Mouse (Mus musculus) liver, adult 2 months (tissue): ENCODE measurements around the gene Gadd45g. TPM values are rescaled to one million over a fixed set of nuclear protein-coding genes. Genes with fewer than 3 reads are reported as not detected.
"Not testable (repeated sequence)": the region's sequence is repeated elsewhere in the genome, so short reads cannot be mapped to it uniquely, and the experiment has no call there.

ENCODE experiments used
- DNase-seq: peaks from one replicate; pipeline ENCODE4 v3.0.0-alpha.2; 2011; ENCODE audit warnings: low read depth, low spot score; ENCODE audit errors: extremely low read depth
- H3K27ac ChIP-seq: fragments of 200-500 bp; replicated peaks from 2 replicates; pipeline ENCODE4 v1.5.1; 2012; ENCODE audit warnings: low read depth, mild to moderate bottlenecking, control low read depth, inconsistent platforms, low read length; ENCODE audit not compliant: insufficient read depth
- H3K27me3 ChIP-seq: fragments of 200-500 bp; 2 replicates; pipeline ENCODE4 v1.6.1; 2012; ENCODE audit warnings: mild to moderate bottlenecking, moderate library complexity, low read length, inconsistent platforms; ENCODE audit not compliant: control insufficient read depth, insufficient read depth
- H3K36me3 ChIP-seq: fragments of 200-500 bp; 2 replicates; pipeline ENCODE4 v1.6.1; 2012; ENCODE audit warnings: low read length, inconsistent platforms; ENCODE audit not compliant: control insufficient read depth, insufficient read depth
- H3K4me1 ChIP-seq: fragments of 200-500 bp; 2 replicates; pipeline ENCODE4 v1.6.1; 2011; ENCODE audit warnings: low read length; ENCODE audit not compliant: control insufficient read depth, insufficient read depth
- H3K4me3 ChIP-seq: fragments of 200-500 bp; 2 replicates; pipeline ENCODE4 v1.5.1; 2011; ENCODE audit warnings: low read depth, mild to moderate bottlenecking, control low read depth, low read length, moderate library complexity; ENCODE audit not compliant: insufficient read depth
- H3K79me2 ChIP-seq: fragments of 200-500 bp; 2 replicates; pipeline ENCODE4 v1.6.1; 2012; ENCODE audit warnings: inconsistent platforms, mild to moderate bottlenecking, low read length, moderate library complexity; ENCODE audit not compliant: control insufficient read depth, insufficient read depth
- H3K9ac ChIP-seq: fragments of 200-500 bp; 2 replicates; pipeline ENCODE4 v1.6.1; 2012; ENCODE audit warnings: low read depth, mild to moderate bottlenecking, control low read depth, inconsistent platforms, low read length
- CTCF ChIP-seq: fragments of 200-500 bp; IDR thresholded peaks from 2 replicates; pipeline ENCODE4 v1.5.1; 2011; ENCODE audit warnings: low read depth, low read length, control low read depth
- POLR2A ChIP-seq: fragments of 200-500 bp; IDR thresholded peaks from 2 replicates; pipeline ENCODE4 v1.6.1; 2011; ENCODE audit warnings: low read length, control low read depth; ENCODE audit not compliant: insufficient read depth; ENCODE audit errors: extremely low read depth
- WGBS: fragments of 180-500 bp; shearing (Covaris S2); methylation state at CpG from one replicate; pipeline ENCODE4 v1.1.7; 2018; 5-methylcytosine and 5-hydroxymethylcytosine counted together
- polyA plus RNA-seq: library from polyadenylated mRNA; depleted of rRNA; stranded (reverse); fragments of >200 nt; gene quantifications from 2 replicates; pipeline ENCODE4 v1.2.3, GENCODE M21; 2012
- total RNA-seq: library from RNA; depleted of rRNA; stranded (reverse); fragments of >200 nt; gene quantifications from 2 replicates; pipeline ENCODE4 v1.2.3, GENCODE M21; 2014

Gadd45g gene
- total and polyA plus RNA-seq, 2 experiments, result 5.9 to 7.0 TPM

GRCm38 (mm10) chr13:51823822-51824495 lies 22.5 kb upstream of the Gadd45g start:
- Histone ChIP-seq H3K27me3 (no peaks in the 10 kb centered on the region), H3K9ac (no peak overlapping the region), H3K4me3 (no peak overlapping the region), H3K36me3 (no peaks in the 10 kb centered on the region), H3K4me1 (no peaks in the 10 kb centered on the region), H3K27ac (no peak overlapping the region), H3K79me2 (no peaks in the 10 kb centered on the region)
- TF ChIP-seq CTCF (no peak), POLR2A (no peak)
- DNase-seq, result no peak
- 59% methylated on average over 8 of the region's 8 CpGs for WGBS

GRCm38 (mm10) chr13:51830744-51831450 lies 15.6 kb upstream of the Gadd45g start:
- WGBS, result 30% methylated on average over 10 of the region's 10 CpGs
- TF ChIP-seq CTCF, result peak; percentile 60
- TF ChIP-seq POLR2A, result no peak
- no peak overlapping the region for H3K4me3 ChIP-seq
- H3K36me3 ChIP-seq, result no peaks in the 10 kb centered on the region
- H3K27me3 ChIP-seq, result no peaks in the 10 kb centered on the region
- no peak overlapping the region for H3K9ac ChIP-seq
- no peak overlapping the region for H3K27ac ChIP-seq
- DNase-seq, result peak; percentile 34
- H3K4me1 ChIP-seq, result 0 out of 2 replicates have a peak, but pooled peaks cover 4% of the 10 kb centered on the region
- no peaks in the 10 kb centered on the region for H3K79me2 ChIP-seq

GRCm38 (mm10) chr13:51832491-51832890 lies 14.0 kb upstream of the Gadd45g start:
- Histone ChIP-seq H3K36me3 (no peaks in the 10 kb centered on the region), H3K27ac (no peak overlapping the region), H3K4me1 (0 out of 2 replicates have a peak, but pooled peaks cover 4% of the 10 kb centered on the region), H3K9ac (no peak overlapping the region), H3K4me3 (no peak overlapping the region), H3K79me2 (no peaks in the 10 kb centered on the region), H3K27me3 (no peaks in the 10 kb centered on the region)
- WGBS, result 90% methylated on average over 6 of the region's 6 CpGs
- DNase-seq, result no peak
- TF ChIP-seq CTCF (no peak), POLR2A (no peak)

- H3K9ac ChIP-seq, result no peak overlapping the region
- 50% methylated on average over 2 of the region's 2 CpGs for WGBS
- H3K27ac ChIP-seq, result no peak overlapping the region
- no peak for TF ChIP-seq CTCF
- TF ChIP-seq POLR2A, result no peak
- DNase-seq, result no peak
- H3K27me3 ChIP-seq, result no peaks in the 10 kb centered on the region
- 0 out of 2 replicates have a peak, but pooled peaks cover 4% of the 10 kb centered on the region for H3K4me1 ChIP-seq
- H3K79me2 ChIP-seq, result no peaks in the 10 kb centered on the region
- H3K4me3 ChIP-seq, result no peak overlapping the region
- H3K36me3 ChIP-seq, result no peaks in the 10 kb centered on the region
Observed at GRCm38 (mm10) chr13:51833611-51834010, 12.9 kb upstream of the Gadd45g start.

- H3K27me3 ChIP-seq, H3K9ac ChIP-seq, H3K27ac ChIP-seq, H3K4me3 ChIP-seq, H3K36me3 ChIP-seq, H3K79me2 ChIP-seq, DNase-seq, H3K4me1 ChIP-seq: not testable (repeated sequence)
- peak; percentile 13; the same call in 1 of the 2 replicates for TF ChIP-seq CTCF
- WGBS, result 72% methylated on average over 8 of the region's 8 CpGs
Observed at GRCm38 (mm10) chr13:51834024-51834423, 12.5 kb upstream of the Gadd45g start.

- no peak overlapping the region for H3K27ac ChIP-seq
- 39% methylated on average over 2 of the region's 2 CpGs for WGBS
- DNase-seq, result no peak
- H3K27me3 ChIP-seq, result no peaks in the 10 kb centered on the region
- H3K36me3 ChIP-seq, result no peaks in the 10 kb centered on the region
- 0 out of 2 replicates have a peak, but pooled peaks cover 4% of the 10 kb centered on the region for H3K4me1 ChIP-seq
- H3K9ac ChIP-seq, result no peak overlapping the region
- no peaks in the 10 kb centered on the region for H3K79me2 ChIP-seq
- H3K4me3 ChIP-seq, result no peak overlapping the region
- TF ChIP-seq POLR2A (no peak), CTCF (no peak)
Observed at GRCm38 (mm10) chr13:51834520-51834919, 12.0 kb upstream of the Gadd45g start.

GRCm38 (mm10) chr13:51835208-51835607 lies 11.3 kb upstream of the Gadd45g start:
- not testable (repeated sequence) for H3K36me3 ChIP-seq, H3K27me3 ChIP-seq, H3K4me3 ChIP-seq, H3K79me2 ChIP-seq, H3K9ac ChIP-seq, DNase-seq, H3K27ac ChIP-seq, H3K4me1 ChIP-seq
- 80% methylated on average over 4 of the region's 4 CpGs for WGBS
